Mouse (Mus musculus) olfactory bulb, adult 2 months (tissue): Measurements from ENCODE around the gene Gm8693. TPM values are rescaled to one million over a fixed set of nuclear protein-coding genes. Genes with fewer than 3 reads are reported as not detected.
"Not testable (repeated sequence)": the region's sequence is repeated elsewhere in the genome, so short reads cannot be mapped to it uniquely, and the experiment has no call there.

Experiments
- H3K27ac ChIP-seq: fragments of 200-500 bp; 2 replicates; pipeline ENCODE4 v1.5.1; 2012; ENCODE audit warnings: low read depth, low read length; ENCODE audit not compliant: insufficient read depth
- H3K4me1 ChIP-seq: fragments of 200-500 bp; 2 replicates; pipeline ENCODE4 v1.6.1; 2012; ENCODE audit warnings: low read length; ENCODE audit not compliant: control insufficient read depth, insufficient read depth
- H3K4me3 ChIP-seq: fragments of 200-500 bp; 2 replicates; pipeline ENCODE4 v1.5.1; 2012; ENCODE audit warnings: mild to moderate bottlenecking, low read depth, low read length, moderate library complexity; ENCODE audit not compliant: insufficient read depth
- WGBS: fragments of 180-500 bp; shearing (Covaris S2); methylation state at CpG from one replicate; pipeline ENCODE4 v1.1.7; 2018; 5-methylcytosine and 5-hydroxymethylcytosine counted together
- polyA plus RNA-seq: library from polyadenylated mRNA; stranded (reverse); fragments of >200 nt; gene quantifications from 2 replicates; pipeline ENCODE4 v1.2.4, GENCODE M21; 2012; ENCODE audit warnings: low replicate concordance; ENCODE audit not compliant: missing spikeins, insufficient read depth, insufficient read length

Gene Gm8693
- not detected in 2 replicates for polyA plus RNA-seq

DNA sequence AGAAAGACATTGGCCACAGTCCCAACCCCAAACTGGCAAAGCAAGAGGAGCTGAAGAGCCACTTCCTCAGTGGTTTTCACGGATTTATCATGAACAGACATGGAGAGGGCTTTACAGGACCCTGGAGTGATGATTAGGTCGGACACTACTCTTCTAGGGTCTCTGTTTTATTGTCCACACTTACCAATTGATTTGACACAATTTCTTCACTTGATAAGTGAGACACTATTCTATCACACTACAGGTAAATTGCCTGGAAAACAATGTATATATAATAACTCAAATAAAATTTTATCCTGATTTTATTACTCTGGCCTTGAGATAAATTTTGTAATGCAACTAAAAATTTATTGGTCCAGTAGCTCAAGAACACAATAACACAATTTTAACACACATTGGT, at the start of gene Gm8693:
Gene Gm8693 (minus strand): TSS at position 101 of the 400 bp plus-strand sequence.
- not testable (repeated sequence) for H3K4me1 ChIP-seq, H3K27ac ChIP-seq, H3K4me3 ChIP-seq
- no CpG with 5 or more reads among the region's 2 CpGs for WGBS

DNA sequence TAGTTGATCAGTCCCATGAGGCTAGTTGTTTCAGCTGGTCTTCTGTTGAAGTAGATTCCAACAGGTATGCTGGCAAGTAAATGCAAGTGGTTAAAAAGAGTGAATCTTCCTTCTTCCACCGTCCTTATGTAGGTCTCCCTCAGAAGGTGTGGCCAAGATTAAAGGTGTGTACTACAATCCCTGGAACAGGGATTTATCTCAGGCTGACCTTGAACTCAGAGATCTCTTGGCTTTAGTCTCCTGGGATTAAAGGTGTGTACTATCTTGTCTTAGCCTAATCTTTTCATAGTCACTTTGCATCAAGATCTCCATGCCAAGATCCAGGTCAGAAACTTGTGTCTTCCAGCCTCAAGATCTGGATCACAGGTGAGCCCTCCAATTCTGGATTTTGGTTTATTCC, 27.5 kb upstream of the Gm8693 start, which contains the start of gene Gm4567:
Gene Gm4567 (minus strand): TSS at position 101 of the 400 bp plus-strand sequence.
- H3K4me1 ChIP-seq, H3K27ac ChIP-seq, H3K4me3 ChIP-seq: not testable (repeated sequence)
- WGBS, result no CpG with 5 or more reads among the region's 1 CpGs

DNA sequence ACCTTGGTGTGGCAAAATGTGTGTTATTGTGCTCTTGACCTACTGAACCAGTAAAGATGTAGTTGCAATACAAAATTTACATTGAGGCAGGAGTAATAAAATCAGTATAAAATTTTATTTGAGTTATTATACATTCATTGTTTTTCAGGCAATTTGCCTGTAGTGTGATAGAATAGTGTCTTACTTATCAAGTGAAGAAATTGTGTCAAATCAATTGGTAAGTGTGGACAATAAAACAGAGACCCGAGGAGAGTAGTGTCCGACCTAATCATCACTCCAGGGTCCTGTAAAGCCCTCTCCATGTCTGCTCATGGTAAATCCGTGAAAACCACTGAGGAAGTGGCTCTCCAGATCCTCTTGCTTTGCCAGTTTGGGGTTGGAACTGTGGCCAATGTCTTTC, 34.4 kb downstream of the Gm8693 start, which contains the start of gene Vmn1r155:
Gene Vmn1r155 (plus strand): TSS at position 301 of the 400 bp plus-strand sequence.
- not testable (repeated sequence) for H3K27ac ChIP-seq, H3K4me1 ChIP-seq, H3K4me3 ChIP-seq
- WGBS, result no CpG with 5 or more reads among the region's 3 CpGs

Other genes with a start within 250 kb of the Gm8693 start
- gene Gm10665, start 228.2 kb downstream of the Gm8693 start, polyA plus RNA-seq, result not detected in 2 replicates
- not detected in 2 replicates for gene Vmn1r151, start 192.6 kb downstream of the Gm8693 start, polyA plus RNA-seq
- gene Vmn1r152, start 169.3 kb downstream of the Gm8693 start, polyA plus RNA-seq, result not detected in 2 replicates
- not detected in 2 replicates for gene Gm8677, start 157.4 kb downstream of the Gm8693 start, polyA plus RNA-seq
- not detected in 2 replicates for gene Gm4201, start 127.0 kb downstream of the Gm8693 start, polyA plus RNA-seq
- gene Gm4565, start 104.2 kb downstream of the Gm8693 start, polyA plus RNA-seq, result not detected in 2 replicates
- gene Vmn1r155, start 34.3 kb downstream of the Gm8693 start, polyA plus RNA-seq, result not detected in 2 replicates
- not detected in 2 replicates for gene Gm4567, start 27.4 kb upstream of the Gm8693 start, polyA plus RNA-seq
- not detected in 2 replicates for gene Vmn1r157, start 69.4 kb upstream of the Gm8693 start, polyA plus RNA-seq
- not detected in 2 replicates for gene Vmn1r158, start 98.5 kb upstream of the Gm8693 start, polyA plus RNA-seq
- not detected in 2 replicates for gene Vmn1r159, start 151.3 kb upstream of the Gm8693 start, polyA plus RNA-seq
- gene Vmn1r160, start 178.9 kb upstream of the Gm8693 start, polyA plus RNA-seq, result not detected in 2 replicates